ENCODE assay signal across 36 mouse cellular contexts in genomic region chr8:106452701-106453481, GRCm38 (mm10). TPM values are rescaled to one million over a fixed set of nuclear protein-coding genes. Genes with fewer than 3 reads are reported as not detected.
A peak's percentile ranks its signal among the peaks of the same experiment; 100 is the strongest.
DNase-seq lines count a peak whose midpoint lies in the region; ATAC-seq and TF ChIP-seq lines count a peak whose summit lies in the region.
"Had no signal": no experiment of that assay in that cellular context is flagged by ENCODE, and none has a peak within 500 bp of the region (broad histone marks: within the 10 kb centered on the region; RNA-seq: fewer than 3 reads in every experiment).

No protein-coding gene starts in this region.

- no peaks in the 10 kb centered on the region for H3K36me3 ChIP-seq in hindbrain, embryonic 14.5 days (replicated peaks; ENCODE audit: control insufficient read depth, insufficient read depth)
- H3K36me3 ChIP-seq in hindbrain, embryonic 11.5 days (ENCODE audit: control insufficient read depth, insufficient read depth, low read length), result no peaks in the 10 kb centered on the region
- no peaks in the 10 kb centered on the region for H3K36me3 ChIP-seq in testis, adult 2 months (ENCODE audit: control insufficient read depth, insufficient read depth, low read length)
- H3K36me3 ChIP-seq: embryonic facial prominence, embryonic 12.5 days; heart, embryonic 10.5 days; hindbrain, embryonic 10.5 days; limb, embryonic 15.5 days; midbrain, embryonic 15.5 days had no signal

- peak; percentile 37 for DNase-seq in hindbrain, embryonic 14.5 days (ENCODE audit: low spot score)
- no peak for DNase-seq in hindbrain, embryonic 11.5 days (ENCODE audit: low spot score)
- DNase-seq in testis, postnatal 14 days (ENCODE audit: low spot score), result no peak
- DNase-seq in adrenal gland, postnatal 25 days, result peak; percentile 26
- DNase-seq in heart, postnatal 25 days (ENCODE audit: low spot score), result no peak
- no peak for DNase-seq in kidney, adult 8-10 months
- DNase-seq: cerebellum, adult 9-10 months; forebrain, postnatal 0 days; kidney, adult 18-20 months; kidney, postnatal 10 days; left cerebral cortex, postnatal 4 days; lung, embryonic 14.5 days had no signal

- no peak overlapping the region for H3K9ac ChIP-seq in hindbrain, embryonic 14.5 days
- H3K9ac ChIP-seq in hindbrain, embryonic 11.5 days (ENCODE audit: low read depth, low read length), result no peak overlapping the region
- H3K9ac ChIP-seq: embryonic facial prominence, embryonic 12.5 days; forebrain, postnatal 0 days; limb, embryonic 15.5 days; liver, embryonic 14.5 days; lung, embryonic 14.5 days; midbrain, embryonic 15.5 days had no signal

- H3K4me2 ChIP-seq in hindbrain, embryonic 14.5 days (replicated peaks), result no peak overlapping the region
- H3K4me2 ChIP-seq in hindbrain, embryonic 11.5 days (replicated peaks; ENCODE audit: low read depth, low read length), result no peak overlapping the region
- H3K4me2 ChIP-seq: embryonic facial prominence, embryonic 12.5 days; limb, embryonic 15.5 days; lung, embryonic 14.5 days; midbrain, embryonic 15.5 days had no signal

- no peaks in the 10 kb centered on the region for H3K9me3 ChIP-seq in hindbrain, embryonic 14.5 days (ENCODE audit: control insufficient read depth, low read length)
- no peaks in the 10 kb centered on the region for H3K9me3 ChIP-seq in hindbrain, embryonic 11.5 days (ENCODE audit: control insufficient read depth, low read length)
- H3K9me3 ChIP-seq: embryonic facial prominence, embryonic 12.5 days; heart, embryonic 10.5 days; limb, embryonic 15.5 days; midbrain, embryonic 15.5 days had no signal

- no peak for TF ChIP-seq POLR2A in testis, adult 2 months (IDR thresholded peaks at IDR 0.05; ENCODE audit: control insufficient read depth, low read depth, low read length)

- 56% methylated on average over 12 of the region's 12 CpGs for WGBS in hindbrain, embryonic 14.5 days
- 71% methylated on average over 12 of the region's 12 CpGs for WGBS in hindbrain, embryonic 11.5 days

- no peak for ATAC-seq in hindbrain, embryonic 14.5 days (ENCODE audit: low FRiP score)
- no peak for ATAC-seq in hindbrain, embryonic 11.5 days (ENCODE audit: low FRiP score)
- ATAC-seq: forebrain, postnatal 0 days; inflammation-experienced regulatory T-cells, adult 6 months; midbrain, embryonic 15.5 days had no signal

- no peak overlapping the region for H3K4me3 ChIP-seq in hindbrain, embryonic 14.5 days (replicated peaks; ENCODE audit: low read length)
- H3K4me3 ChIP-seq in hindbrain, embryonic 11.5 days (ENCODE audit: low read depth, low read length), result no peak overlapping the region
- no peak overlapping the region for H3K4me3 ChIP-seq in testis, adult 2 months (ENCODE audit: control insufficient read depth, low read depth, low read length)
- H3K4me3 ChIP-seq: embryonic facial prominence, embryonic 12.5 days; heart, embryonic 10.5 days; hindbrain, embryonic 10.5 days; limb, embryonic 15.5 days; midbrain, embryonic 15.5 days; myocyte had no signal

- no peaks in the 10 kb centered on the region for H3K4me1 ChIP-seq in hindbrain, embryonic 14.5 days (replicated peaks; ENCODE audit: control insufficient read depth, insufficient read depth, low read length)
- H3K4me1 ChIP-seq in hindbrain, embryonic 11.5 days (replicated peaks; ENCODE audit: control insufficient read depth, insufficient read depth, low read length), result no peaks in the 10 kb centered on the region
- peaks cover 3% of the 10 kb centered on the region; the same call in 1 of the 2 replicates for H3K4me1 ChIP-seq in testis, adult 2 months (ENCODE audit: control insufficient read depth, insufficient read depth, low read length)
- H3K4me1 ChIP-seq: embryonic facial prominence, embryonic 12.5 days; hindbrain, embryonic 10.5 days; midbrain, embryonic 15.5 days had no signal

- no peaks in the 10 kb centered on the region for H3K27me3 ChIP-seq in hindbrain, embryonic 14.5 days (ENCODE audit: control insufficient read depth, insufficient read depth, low read length)
- no peaks in the 10 kb centered on the region for H3K27me3 ChIP-seq in hindbrain, embryonic 11.5 days (ENCODE audit: control insufficient read depth, insufficient read depth, low read length)
- no peaks in the 10 kb centered on the region for H3K27me3 ChIP-seq in testis, adult 2 months (ENCODE audit: control insufficient read depth, insufficient read depth, low read length)
- H3K27me3 ChIP-seq: CH12.LX; embryonic facial prominence, embryonic 12.5 days; limb, embryonic 15.5 days; midbrain, embryonic 15.5 days had no signal

- TF ChIP-seq CTCF in testis, adult 2 months (IDR thresholded peaks at IDR 0.05; ENCODE audit: control insufficient read depth, insufficient read depth, insufficient replicate concordance, low read depth, low read length), result no peak

- no peak overlapping the region for H3K27ac ChIP-seq in hindbrain, embryonic 14.5 days
- no peak overlapping the region for H3K27ac ChIP-seq in hindbrain, embryonic 11.5 days (ENCODE audit: low read depth, low read length)
- H3K27ac ChIP-seq in testis, adult 2 months (ENCODE audit: control insufficient read depth, insufficient read depth, low read depth, low read length), result peak overlapping the region; percentile 58
- H3K27ac ChIP-seq: embryonic facial prominence, embryonic 12.5 days; heart, embryonic 10.5 days; hindbrain, embryonic 10.5 days; limb, embryonic 15.5 days; liver, embryonic 14.5 days; midbrain, embryonic 15.5 days had no signal

- intact Hi-C loops in heart, postnatal 25 days (cut with DNase I), result no loop called here

RNA-seq across cellular contexts. Expression of gene Zfp90, which starts 37.8 kb away (rescaled TPM):
- polyA plus RNA-seq in hindbrain, embryonic 14.5 days (2014; fragmentation: Nextera tagmentation; extraction: Ambion mirVana), result 40.3 and 41.7 TPM in 2 replicates
- polyA plus RNA-seq in hindbrain, embryonic 11.5 days (2014; fragmentation: Nextera tagmentation; extraction: Ambion mirVana), result 31.4 and 34.1 TPM in 2 replicates
- polyA plus RNA-seq in testis, adult 2 months (2012; rRNA removed), result 1.1 TPM in 2 replicates
- total RNA-seq in adrenal gland, postnatal 25 days (2021), result 5.6 and 8.3 TPM in 2 replicates
- 1 to 10 TPM; 3.0 to 3.7 TPM for total RNA-seq in heart, postnatal 25 days (2021)

RNA-seq across cellular contexts. Expression of gene 6030452D12Rik, which starts 47.4 kb away (rescaled TPM):
- not detected in 2 replicates for polyA plus RNA-seq in hindbrain, embryonic 14.5 days (2014; fragmentation: Nextera tagmentation; extraction: Ambion mirVana)
- polyA plus RNA-seq in hindbrain, embryonic 11.5 days (2014; fragmentation: Nextera tagmentation; extraction: Ambion mirVana), result not detected in 2 replicates
- not detected in 2 replicates for polyA plus RNA-seq in testis, adult 2 months (2012; rRNA removed)
- not detected in 2 replicates for total RNA-seq in adrenal gland, postnatal 25 days (2021)
- total RNA-seq in heart, postnatal 25 days (2021), result not detected
- total RNA-seq: CH12.LX; forebrain, postnatal 0 days; gastrocnemius, adult 18-20 months; gastrocnemius, postnatal 4 days; layer of hippocampus, adult 18-20 months; layer of hippocampus, postnatal 14 days; left cerebral cortex, adult 8-10 months; left cerebral cortex, postnatal 4 days; megakaryocyte, adult 5-6 weeks; MEL; neutrophil, adult 5-6 weeks had no signal
- polyA plus RNA-seq: cortical plate, adult 2 months; embryonic facial prominence, embryonic 12.5 days; forebrain, embryonic 11.5 days; forebrain, postnatal 0 days; heart, embryonic 10.5 days; heart, embryonic 16.5 days; hindbrain, embryonic 10.5 days; inflammation-experienced regulatory T-cells, adult 6 months; limb, embryonic 15.5 days; liver, embryonic 14.5 days; lung, embryonic 14.5 days; midbrain, embryonic 15.5 days; myocyte; stomach, embryonic 16.5 days; thymus, postnatal 0 days; urinary bladder, adult 2 months had no signal

RNA-seq across cellular contexts. Expression of gene Cdh3, which starts 57.8 kb away (rescaled TPM):
- 3.8 and 4.1 TPM in 2 replicates for polyA plus RNA-seq in hindbrain, embryonic 14.5 days (2014; fragmentation: Nextera tagmentation; extraction: Ambion mirVana)
- polyA plus RNA-seq in hindbrain, embryonic 11.5 days (2014; fragmentation: Nextera tagmentation; extraction: Ambion mirVana), result 3.8 and 4.5 TPM in 2 replicates
- 1.2 and 1.3 TPM in 2 replicates for polyA plus RNA-seq in testis, adult 2 months (2012; rRNA removed)
- 0.27 and 0.52 TPM in 2 replicates for total RNA-seq in adrenal gland, postnatal 25 days (2021)
- 1 to 10 TPM; 1.3 to 1.6 TPM for total RNA-seq in heart, postnatal 25 days (2021)
- total RNA-seq: CH12.LX; gastrocnemius, adult 18-20 months; megakaryocyte, adult 5-6 weeks; MEL; neutrophil, adult 5-6 weeks had no signal
- polyA plus RNA-seq: inflammation-experienced regulatory T-cells, adult 6 months had no signal

Comparison
In these comparisons a context has a peak if more than half of its experiments do, and no peak if none do; other contexts are left out.
1. DNase-seq: peak in hindbrain, embryonic 14.5 days (single experiment) and adrenal gland, postnatal 25 days (single experiment); none in hindbrain, embryonic 11.5 days (single experiment), testis, postnatal 14 days (single experiment), heart, postnatal 25 days (single experiment) and kidney, adult 8-10 months (0 of 2).
2. RNA of gene Zfp90, which starts 37.8 kb away (polyA plus RNA-seq): 40.3 to 41.7 TPM in hindbrain, embryonic 14.5 days and 31.4 to 34.1 TPM in hindbrain, embryonic 11.5 days; 1.1 TPM in testis, adult 2 months; every median in the first group is over 10 times any median in the second.